Mouse (Mus musculus) effector memory CD4-positive, alpha-beta T cell, adult 5 months (primary cell): Measurements from ENCODE around the gene Dcaf12. TPM values are rescaled to one million over a fixed set of nuclear protein-coding genes. Genes with fewer than 3 reads are reported as not detected.

Experiments
- polyA plus RNA-seq: library from polyadenylated mRNA; unstranded; fragments of 100-300 nt; shearing (Covaris generic); gene quantifications from one replicate; pipeline ENCODE4 v1.2.1, GENCODE M21; 2017

The Dcaf12 gene
- 59.5 TPM for polyA plus RNA-seq

DNA sequence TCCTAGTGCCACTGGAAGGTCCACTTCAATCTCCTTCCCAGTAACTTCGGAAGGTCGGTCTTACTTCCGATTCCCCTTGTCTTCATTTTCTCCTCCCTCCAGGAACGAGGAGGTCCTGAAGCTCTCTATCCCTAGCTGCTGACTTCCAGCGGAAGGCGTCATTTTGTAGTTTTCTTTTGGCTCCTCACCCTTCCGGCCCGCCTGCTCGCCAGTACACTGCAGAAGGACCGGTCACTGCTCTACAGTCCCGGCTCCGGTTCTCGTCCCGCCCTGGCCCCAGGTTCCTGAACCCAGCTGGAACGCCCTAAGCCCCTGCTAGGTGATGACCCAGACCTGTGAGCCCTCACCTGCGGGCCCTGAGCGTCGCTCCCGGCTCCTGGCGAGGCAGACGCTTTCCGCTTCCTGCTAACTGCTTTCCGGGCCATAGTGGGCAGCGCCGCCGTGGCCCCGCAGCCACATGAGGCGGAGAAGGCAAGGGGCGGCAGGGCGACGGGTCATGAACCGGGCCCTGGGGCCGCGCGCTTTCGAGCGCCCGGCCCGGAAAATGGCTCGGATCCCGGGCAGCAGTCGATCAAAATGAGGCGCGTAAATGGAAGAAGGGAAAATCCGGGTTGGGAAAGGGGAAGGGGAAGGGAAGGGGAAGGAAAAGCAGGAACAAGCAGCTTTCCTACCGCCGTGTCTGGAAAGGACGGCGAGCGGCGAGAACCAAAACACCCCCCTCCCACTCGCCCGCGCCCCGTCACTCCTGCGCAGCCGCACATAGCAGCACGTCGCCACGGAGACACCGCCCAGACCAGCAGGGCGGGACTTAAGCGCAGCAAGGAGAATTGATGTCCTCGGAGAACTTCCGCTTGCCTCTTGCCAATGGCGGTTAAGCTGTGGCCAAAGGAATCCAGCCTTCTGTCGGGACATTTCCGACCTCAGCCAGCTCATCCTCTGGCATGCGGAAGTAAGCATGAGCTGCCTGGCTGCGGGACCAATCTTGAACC lies at the start of gene Dcaf12:
Gene Dcaf12 (minus strand): TSS at position 749 of the 989 bp plus-strand sequence.

DNA sequence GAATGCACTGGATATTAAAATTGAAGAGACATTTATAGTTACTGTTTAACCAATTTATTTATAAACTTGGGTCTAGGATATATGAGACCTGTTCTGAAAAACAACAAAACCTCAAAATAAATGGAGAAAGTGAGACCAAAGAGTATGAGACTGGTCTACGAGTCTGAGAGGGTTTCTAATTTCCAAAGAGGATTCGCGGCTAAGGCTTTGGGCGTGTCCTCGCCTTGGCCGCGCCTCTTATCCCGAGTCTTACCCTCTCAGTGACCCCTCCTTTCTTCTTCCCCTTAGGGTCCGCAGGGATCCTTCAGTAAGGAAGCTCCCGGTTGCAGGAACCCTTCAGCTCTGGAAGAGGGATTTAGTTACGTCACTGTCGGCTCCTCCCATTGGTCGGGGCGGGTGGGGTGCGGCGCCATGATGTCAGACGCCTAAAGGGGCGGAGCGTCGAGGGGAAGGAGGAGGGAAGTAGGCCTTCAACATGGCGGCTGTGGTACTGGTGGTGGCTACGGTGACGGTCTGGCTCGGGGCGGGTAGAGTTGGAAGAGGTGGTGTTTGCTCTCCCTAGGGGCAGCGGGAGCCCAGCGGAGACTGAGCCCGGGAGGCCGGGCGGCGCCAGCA lies 34.0 kb upstream of the Dcaf12 start, which contains the start of gene Ubap1:
Gene Ubap1 (plus strand): TSS at position 413 of the 615 bp plus-strand sequence.

DNA sequence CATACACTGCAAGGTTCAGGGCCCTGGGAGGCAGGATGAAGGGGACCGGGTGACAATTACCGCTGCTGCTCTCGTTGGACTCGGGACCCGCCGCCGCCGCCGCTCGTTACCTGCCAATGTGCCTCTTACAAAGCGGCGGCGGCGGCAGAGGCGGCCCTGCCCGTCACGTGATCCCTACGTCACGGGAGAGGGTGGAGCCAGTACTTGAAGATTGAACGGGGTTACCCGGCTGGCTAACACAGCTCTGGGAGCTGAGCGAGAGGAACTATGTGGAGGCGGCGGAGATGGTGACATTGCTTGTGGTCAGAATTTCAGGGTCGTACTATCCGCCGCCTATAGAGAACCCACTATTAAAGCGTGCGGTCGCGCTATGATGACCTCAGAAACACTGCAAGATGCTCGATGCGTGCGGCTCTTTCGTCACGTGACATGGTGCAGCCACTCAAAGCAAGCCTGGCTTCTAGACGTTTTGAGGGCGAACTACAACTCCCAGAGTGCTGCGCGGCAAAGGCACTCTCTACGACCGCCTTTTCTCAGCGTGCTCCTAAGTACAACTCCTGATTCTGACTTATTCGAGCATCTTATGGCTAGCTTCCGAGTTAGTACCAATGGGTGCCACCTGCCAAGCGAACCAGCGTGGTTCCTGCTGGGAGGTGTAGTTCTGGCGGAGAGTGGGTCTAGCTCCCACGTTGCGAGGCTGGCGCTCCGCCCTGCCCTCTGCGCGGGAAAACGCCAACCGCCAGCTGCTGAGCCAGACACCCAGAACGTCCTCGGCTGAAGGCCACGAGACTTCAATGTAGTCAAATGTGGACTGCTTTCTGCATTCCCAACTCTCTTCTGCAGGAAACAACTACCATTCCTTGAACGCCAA lies 39.5 kb downstream of the Dcaf12 start, which contains the start of gene Ubap2:
Gene Ubap2 (minus strand): TSS at position 165 of the 871 bp plus-strand sequence.

Other genes with a start within 250 kb of the Dcaf12 start
- 9.4 TPM for gene Aqp3, start 216.7 kb downstream of the Dcaf12 start, polyA plus RNA-seq
- 33.1 TPM for gene Nol6, start 190.4 kb downstream of the Dcaf12 start, polyA plus RNA-seq
- gene Ube2r2, start 179.1 kb downstream of the Dcaf12 start, polyA plus RNA-seq, result 75.8 TPM
- 58.7 TPM for gene Ubap2, start 39.7 kb downstream of the Dcaf12 start, polyA plus RNA-seq
- gene Ubap1, start 34.1 kb upstream of the Dcaf12 start, polyA plus RNA-seq, result 98.3 TPM
- gene Kif24, start 150.0 kb upstream of the Dcaf12 start, polyA plus RNA-seq, result 0.87 TPM
- 10.3 TPM for gene Nudt2, start 150.3 kb upstream of the Dcaf12 start, polyA plus RNA-seq
- gene AI464131, start 188.2 kb upstream of the Dcaf12 start, polyA plus RNA-seq, result not detected
- gene 1110017D15Rik, start 202.4 kb upstream of the Dcaf12 start, polyA plus RNA-seq, result not detected